Mouse (Mus musculus) erythroblast, adult 5-6 weeks (primary cell): ENCODE measurements around the gene Bbs1. TPM values are rescaled to one million over a fixed set of nuclear protein-coding genes. Genes with fewer than 3 reads are reported as not detected.

ENCODE experiments used
- ATAC-seq: replicated peaks from 2 replicates; pipeline ENCODE4 v1.8.0; 2016; ENCODE audit warnings: moderate number of reproducible peaks, mild to moderate bottlenecking, moderate TSS enrichment, inconsistent platforms; ENCODE audit not compliant: poor library complexity, low FRiP score, severe bottlenecking
- total RNA-seq, 2 experiments: library from RNA; stranded (forward) in 1 of 2; stranded (reverse) in 1 of 2; fragments of 150-400 nt in 1 of 2; fragments of 200-764, 138-1000 nt in 1 of 2; gene quantifications; 2 replicates each; pipeline versions ENCODE4 v1.2.3 to v1.2.4; 2015 to 2017; ENCODE audit warnings: low replicate concordance in 2 of 2

The Bbs1 gene
- total RNA-seq, 2 experiments from 2014 or later: 1.2 to 1.5 TPM

- ATAC-seq: no peak
Observed at GRCm38 (mm10) chr19:4840848-4841247, 65.6 kb downstream of the Bbs1 start.

- peak; percentile 96 for ATAC-seq
Observed at GRCm38 (mm10) chr19:4839149-4839548, 67.3 kb downstream of the Bbs1 start, which contains the start of the genes Ccs and Ccdc87. Gene Ccs, minus strand, starts transcription at chr19:4839332. Gene Ccdc87, plus strand, starts transcription at chr19:4839366.

GRCm38 (mm10) chr19:4838526-4839140 is 67.8 kb downstream of the Bbs1 start:
- ATAC-seq: peak; percentile 49

GRCm38 (mm10) chr19:4837049-4837448 is 69.4 kb downstream of the Bbs1 start:
- no peak for ATAC-seq

Other genes starting within 250 kb of the Bbs1 start
- not detected in 2 replicates for gene Gm960, start 208.0 kb downstream of the Bbs1 start, total RNA-seq (2015; ENCODE audit: low replicate concordance)
- gene Gm960, start 208.0 kb downstream of the Bbs1 start, total RNA-seq (2017; ENCODE audit: low replicate concordance): 0.56 TPM in 1 of 2 replicates, not detected in the other
- not detected in 2 replicates for gene Sptbn2, start 195.5 kb downstream of the Bbs1 start, total RNA-seq (2015; ENCODE audit: low replicate concordance)
- gene Sptbn2, start 195.5 kb downstream of the Bbs1 start, total RNA-seq (2017; ENCODE audit: low replicate concordance): not detected in 2 replicates
- 0.58 and 4.0 TPM in 2 replicates for gene Rbm4b, start 150.1 kb downstream of the Bbs1 start, total RNA-seq (2015; ENCODE audit: low replicate concordance)
- 6.6 and 7.5 TPM in 2 replicates for gene Rbm4b, start 150.1 kb downstream of the Bbs1 start, total RNA-seq (2017; ENCODE audit: low replicate concordance)
- 50.5 and 66.9 TPM in 2 replicates for gene Rbm4, start 112.7 kb downstream of the Bbs1 start, total RNA-seq (2015; ENCODE audit: low replicate concordance)
- gene Rbm4, start 112.7 kb downstream of the Bbs1 start, total RNA-seq (2017; ENCODE audit: low replicate concordance): 139 and 185 TPM in 2 replicates
- 7.7 and 74.0 TPM in 2 replicates for gene Gm21992, start 95.0 kb downstream of the Bbs1 start, total RNA-seq (2015; ENCODE audit: low replicate concordance)
- gene Gm21992, start 95.0 kb downstream of the Bbs1 start, total RNA-seq (2017; ENCODE audit: low replicate concordance): 20.6 and 28.2 TPM in 2 replicates
- 63.8 and 73.6 TPM in 2 replicates for gene Rbm14, start 95.0 kb downstream of the Bbs1 start, total RNA-seq (2015; ENCODE audit: low replicate concordance)
- 59.4 and 71.3 TPM in 2 replicates for gene Rbm14, start 95.0 kb downstream of the Bbs1 start, total RNA-seq (2017; ENCODE audit: low replicate concordance)
- gene Ccs, start 67.3 kb downstream of the Bbs1 start, total RNA-seq (2015; ENCODE audit: low replicate concordance): 12.3 and 18.8 TPM in 2 replicates
- gene Ccs, start 67.3 kb downstream of the Bbs1 start, total RNA-seq (2017; ENCODE audit: low replicate concordance): 24.4 and 66.9 TPM in 2 replicates
- gene Ccdc87, start 67.3 kb downstream of the Bbs1 start, total RNA-seq (2015; ENCODE audit: low replicate concordance): not detected in 2 replicates
- gene Ccdc87, start 67.3 kb downstream of the Bbs1 start, total RNA-seq (2017; ENCODE audit: low replicate concordance): not detected in 2 replicates
- 79.7 and 90.9 TPM in 2 replicates for gene Ctsf, start 51.5 kb downstream of the Bbs1 start, total RNA-seq (2015; ENCODE audit: low replicate concordance)
- gene Ctsf, start 51.5 kb downstream of the Bbs1 start, total RNA-seq (2017; ENCODE audit: low replicate concordance): 51.5 and 94.7 TPM in 2 replicates
- gene Actn3, start 28.7 kb downstream of the Bbs1 start, total RNA-seq (2015; ENCODE audit: low replicate concordance): not detected in 2 replicates
- gene Actn3, start 28.7 kb downstream of the Bbs1 start, total RNA-seq (2017; ENCODE audit: low replicate concordance): 0.56 TPM in 1 of 2 replicates, not detected in the other
- 4.0 and 12.1 TPM in 2 replicates for gene Zdhhc24, start 28.0 kb downstream of the Bbs1 start, total RNA-seq (2015; ENCODE audit: low replicate concordance)
- gene Zdhhc24, start 28.0 kb downstream of the Bbs1 start, total RNA-seq (2017; ENCODE audit: low replicate concordance): 9.6 and 10.5 TPM in 2 replicates
- 4.6 and 7.5 TPM in 2 replicates for gene Dpp3, start 21.7 kb upstream of the Bbs1 start, total RNA-seq (2015; ENCODE audit: low replicate concordance)
- 6.0 and 7.3 TPM in 2 replicates for gene Dpp3, start 21.7 kb upstream of the Bbs1 start, total RNA-seq (2017; ENCODE audit: low replicate concordance)
- not detected in 2 replicates for gene Peli3, start 36.5 kb upstream of the Bbs1 start, total RNA-seq (2015; ENCODE audit: low replicate concordance)
- not detected in 2 replicates for gene Peli3, start 36.5 kb upstream of the Bbs1 start, total RNA-seq (2017; ENCODE audit: low replicate concordance)
- gene Mrpl11, start 55.5 kb upstream of the Bbs1 start, total RNA-seq (2015; ENCODE audit: low replicate concordance): 3.7 and 4.4 TPM in 2 replicates
- 1.8 and 7.8 TPM in 2 replicates for gene Mrpl11, start 55.5 kb upstream of the Bbs1 start, total RNA-seq (2017; ENCODE audit: low replicate concordance)
- not detected in 2 replicates for gene Npas4, start 83.7 kb upstream of the Bbs1 start, total RNA-seq (2015; ENCODE audit: low replicate concordance)
- not detected in 2 replicates for gene Npas4, start 83.7 kb upstream of the Bbs1 start, total RNA-seq (2017; ENCODE audit: low replicate concordance)
- not detected in 2 replicates for gene Slc29a2, start 117.2 kb upstream of the Bbs1 start, total RNA-seq (2015; ENCODE audit: low replicate concordance)
- gene Slc29a2, start 117.2 kb upstream of the Bbs1 start, total RNA-seq (2017; ENCODE audit: low replicate concordance): not detected in 2 replicates
- 0.84 and 1.2 TPM in 2 replicates for gene B4gat1, start 132.2 kb upstream of the Bbs1 start, total RNA-seq (2015; ENCODE audit: low replicate concordance)
- gene B4gat1, start 132.2 kb upstream of the Bbs1 start, total RNA-seq (2017; ENCODE audit: low replicate concordance): not detected in 2 replicates
- 0.38 TPM in 1 of 2 replicates, not detected in the other for gene AC124502.3, start 132.3 kb upstream of the Bbs1 start, total RNA-seq (2015; ENCODE audit: low replicate concordance)
- gene AC124502.3, start 132.3 kb upstream of the Bbs1 start, total RNA-seq (2017; ENCODE audit: low replicate concordance): 1.7 TPM in 1 of 2 replicates, not detected in the other
- gene Brms1, start 134.7 kb upstream of the Bbs1 start, total RNA-seq (2015; ENCODE audit: low replicate concordance): 0.96 and 10.4 TPM in 2 replicates
- 12.7 and 17.6 TPM in 2 replicates for gene Brms1, start 134.7 kb upstream of the Bbs1 start, total RNA-seq (2017; ENCODE audit: low replicate concordance)
- gene Rin1, start 143.9 kb upstream of the Bbs1 start, total RNA-seq (2015; ENCODE audit: low replicate concordance): not detected in 2 replicates
- gene Rin1, start 143.9 kb upstream of the Bbs1 start, total RNA-seq (2017; ENCODE audit: low replicate concordance): 0.09 TPM in 1 of 2 replicates, not detected in the other
- 0.84 TPM in 1 of 2 replicates, not detected in the other for gene Cd248, start 161.4 kb upstream of the Bbs1 start, total RNA-seq (2015; ENCODE audit: low replicate concordance)
- gene Cd248, start 161.4 kb upstream of the Bbs1 start, total RNA-seq (2017; ENCODE audit: low replicate concordance): 0.09 and 0.42 TPM in 2 replicates
- not detected in 2 replicates for gene Tmem151a, start 178.9 kb upstream of the Bbs1 start, total RNA-seq (2015; ENCODE audit: low replicate concordance)
- gene Tmem151a, start 178.9 kb upstream of the Bbs1 start, total RNA-seq (2017; ENCODE audit: low replicate concordance): not detected in 2 replicates
- 6.3 and 7.1 TPM in 2 replicates for gene Yif1a, start 181.9 kb upstream of the Bbs1 start, total RNA-seq (2015; ENCODE audit: low replicate concordance)
- gene Yif1a, start 181.9 kb upstream of the Bbs1 start, total RNA-seq (2017; ENCODE audit: low replicate concordance): 1.9 and 2.5 TPM in 2 replicates
- gene Cnih2, start 191.9 kb upstream of the Bbs1 start, total RNA-seq (2015; ENCODE audit: low replicate concordance): not detected in 2 replicates
- gene Cnih2, start 191.9 kb upstream of the Bbs1 start, total RNA-seq (2017; ENCODE audit: low replicate concordance): not detected in 2 replicates
- gene Rab1b, start 200.4 kb upstream of the Bbs1 start, total RNA-seq (2015; ENCODE audit: low replicate concordance): 14.4 and 23.6 TPM in 2 replicates
- gene Rab1b, start 200.4 kb upstream of the Bbs1 start, total RNA-seq (2017; ENCODE audit: low replicate concordance): 19.4 and 22.9 TPM in 2 replicates
- 4.2 TPM in 1 of 2 replicates, not detected in the other for gene Klc2, start 211.9 kb upstream of the Bbs1 start, total RNA-seq (2015; ENCODE audit: low replicate concordance)
- gene Klc2, start 211.9 kb upstream of the Bbs1 start, total RNA-seq (2017; ENCODE audit: low replicate concordance): 1.4 TPM in 1 of 2 replicates, not detected in the other